Mouse (Mus musculus) NIH3T3 (cell line): ENCODE results near the gene Slk.
A peak's percentile ranks its signal among the peaks of the same experiment; 100 is the strongest.
"Not testable (repeated sequence)": the region's sequence is repeated elsewhere in the genome, so short reads cannot be mapped to it uniquely, and the experiment has no call there.

Experiments
- DNase-seq: peaks from one replicate; pipeline ENCODE4 v3.0.0-alpha.2; 2012; ENCODE audit warnings: low read depth

Gene Slk

GRCm38 (mm10) chr19:47570042-47570441, 9.4 kb upstream of the Slk start:
- no peak for DNase-seq

- DNase-seq = not testable (repeated sequence)
Observed at GRCm38 (mm10) chr19:47571981-47572380, 7.5 kb upstream of the Slk start.

- DNase-seq = no peak
Observed at GRCm38 (mm10) chr19:47573718-47574117, 5.8 kb upstream of the Slk start.

GRCm38 (mm10) chr19:47578581-47579224, 775 bp upstream of the Slk start:
- no peak for DNase-seq

GRCm38 (mm10) chr19:47579788-47580631, 532 bp downstream of the Slk start:
- DNase-seq = peak; percentile 63

GRCm38 (mm10) chr19:47585772-47586171, 6.3 kb downstream of the Slk start:
- no peak for DNase-seq

GRCm38 (mm10) chr19:47587009-47587408, 7.5 kb downstream of the Slk start:
- peak; percentile 40 for DNase-seq

- peak; percentile 19 for DNase-seq
Observed at GRCm38 (mm10) chr19:47608513-47608912, 29.0 kb downstream of the Slk start.

GRCm38 (mm10) chr19:47613442-47613841, 34.0 kb downstream of the Slk start:
- no peak for DNase-seq

- no peak for DNase-seq
Observed at GRCm38 (mm10) chr19:47621478-47621877, 42.0 kb downstream of the Slk start.

- DNase-seq = no peak
Observed at GRCm38 (mm10) chr19:47624940-47625711, 45.6 kb downstream of the Slk start.

- DNase-seq = no peak
Observed at GRCm38 (mm10) chr19:47627450-47627849, 48.0 kb downstream of the Slk start.

- no peak for DNase-seq
Observed at GRCm38 (mm10) chr19:47629068-47629467, 49.6 kb downstream of the Slk start.

- no peak for DNase-seq
Observed at GRCm38 (mm10) chr19:47630381-47630780, 50.9 kb downstream of the Slk start.

GRCm38 (mm10) chr19:47631799-47632198, 52.3 kb downstream of the Slk start:
- no peak for DNase-seq

- no peak for DNase-seq
Observed at GRCm38 (mm10) chr19:47635380-47635779, 55.9 kb downstream of the Slk start.

- no peak for DNase-seq
Observed at GRCm38 (mm10) chr19:47643910-47644309, 64.4 kb downstream of the Slk start.

GRCm38 (mm10) chr19:47645583-47645982, 66.1 kb downstream of the Slk start:
- DNase-seq = no peak

GRCm38 (mm10) chr19:47646508-47647120, 67.1 kb downstream of the Slk start:
- no peak for DNase-seq

- DNase-seq = no peak
Observed at GRCm38 (mm10) chr19:47649071-47649470, 69.6 kb downstream of the Slk start.

GRCm38 (mm10) chr19:47650366-47651159, 71.1 kb downstream of the Slk start:
- no peak for DNase-seq

GRCm38 (mm10) chr19:47651160-47651480, 71.6 kb downstream of the Slk start:
- DNase-seq = no peak
